Mouse (Mus musculus) embryonic facial prominence, embryonic 12.5 days (tissue): ENCODE data around the gene Gsc2. TPM values are rescaled to one million over a fixed set of nuclear protein-coding genes. Genes with fewer than 3 reads are reported as not detected.

Experiments used
- ATAC-seq: fragments of 200-750 bp; cut with Nextera tagmentation; 2 replicates; pipeline ENCODE4 v1.8.0; 2017; ENCODE audit not compliant: insufficient number of reproducible peaks, insufficient read depth, low FRiP score, low TSS enrichment
- H3K27ac ChIP-seq: fragments of 300-500 bp; sonication (generic); 2 replicates; pipeline ENCODE4 v1.5.1; 2016; ENCODE audit warnings: mild to moderate bottlenecking
- H3K27me3 ChIP-seq: fragments of 300-500 bp; sonication (generic); 2 replicates; pipeline ENCODE4 v1.6.1; 2016; ENCODE audit warnings: mild to moderate bottlenecking, moderate library complexity
- H3K36me3 ChIP-seq: fragments of 300-500 bp; sonication (generic); 2 replicates; pipeline ENCODE4 v1.6.1; 2016; ENCODE audit warnings: mild to moderate bottlenecking
- H3K4me1 ChIP-seq: fragments of 300-500 bp; sonication (generic); 2 replicates; pipeline ENCODE4 v1.6.1; 2016
- H3K4me2 ChIP-seq: fragments of 300-500 bp; sonication (generic); replicated peaks from 2 replicates; pipeline ENCODE4 v1.6.1; 2016; ENCODE audit warnings: mild to moderate bottlenecking, moderate library complexity
- H3K4me3 ChIP-seq: fragments of 300-500 bp; sonication (generic); 2 replicates; pipeline ENCODE4 v1.5.1; 2016; ENCODE audit warnings: mild to moderate bottlenecking
- H3K9ac ChIP-seq: fragments of 300-500 bp; sonication (generic); 2 replicates; pipeline ENCODE4 v1.6.1; 2016; ENCODE audit warnings: mild to moderate bottlenecking, moderate library complexity
- H3K9me3 ChIP-seq: fragments of 300-500 bp; sonication (generic); 2 replicates; pipeline ENCODE4 v1.6.1; 2016; ENCODE audit warnings: mild to moderate bottlenecking, moderate library complexity
- WGBS: fragments of 180-500 bp; shearing (Covaris S2); methylation state at CpG from one replicate; pipeline ENCODE4 v1.1.7; 2016; 5-methylcytosine and 5-hydroxymethylcytosine counted together
- polyA plus RNA-seq: library from polyadenylated mRNA; unstranded; fragments of >200 nt; fragmentation: Nextera tagmentation; extraction: Ambion mirVana; gene quantifications from 2 replicates; pipeline ENCODE4 v1.2.1, GENCODE M21; 2016

The Gsc2 gene
- polyA plus RNA-seq, 1 experiment from 2014 or later = not detected

DNA sequence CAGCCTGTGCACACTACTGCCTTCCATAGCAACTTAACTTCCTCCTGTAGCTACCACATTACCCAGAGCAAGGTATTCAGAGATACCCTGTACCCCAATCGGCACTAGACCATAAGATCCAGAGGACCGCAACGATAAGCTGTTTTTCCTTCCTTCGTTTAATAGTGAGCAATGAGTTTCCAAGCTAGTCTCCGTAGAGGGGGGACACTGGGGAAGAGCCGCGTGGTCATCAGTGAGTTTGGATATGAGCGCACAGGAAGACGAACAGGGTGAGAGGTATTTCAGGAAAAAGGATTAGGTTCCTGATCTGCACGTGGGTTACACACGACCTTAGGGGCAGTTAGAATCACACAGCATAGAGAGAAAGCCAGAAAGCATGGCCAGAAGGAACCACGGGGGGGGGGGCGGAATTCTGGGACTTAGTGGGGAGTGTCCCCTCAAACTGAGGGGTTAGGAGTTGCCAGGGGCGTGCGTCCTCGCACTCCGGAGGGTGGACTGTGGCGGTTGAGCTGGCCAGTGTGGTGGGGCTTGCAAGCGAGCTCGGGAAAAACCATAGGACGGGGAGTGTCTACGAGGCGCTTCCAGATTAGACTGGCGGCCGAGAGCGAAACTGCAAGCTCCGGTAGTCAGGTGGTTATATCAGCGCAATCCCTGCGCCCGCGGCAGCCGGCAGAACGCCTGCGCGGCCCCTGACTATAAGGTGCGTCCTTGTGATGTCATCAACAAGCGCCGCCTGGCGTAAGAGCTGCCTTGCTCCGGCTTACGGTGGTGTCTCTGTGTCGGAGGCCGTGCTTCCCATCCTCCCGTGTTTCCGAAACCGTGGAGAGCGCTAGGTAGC lies 6.7 kb upstream of the Gsc2 start:
- Histone ChIP-seq H3K9ac (peak overlapping the region; percentile 91), H3K4me3 (peak overlapping the region; percentile 58), H3K4me1 (peaks cover 14% of the 10 kb centered on the region), H3K27me3 (peaks cover 30% of the 10 kb centered on the region), H3K27ac (peak overlapping the region; percentile 80), H3K4me2 (peak overlapping the region; percentile 95), H3K9me3 (no peaks in the 10 kb centered on the region), H3K36me3 (peaks cover 13% of the 10 kb centered on the region; the same call in 1 of the 2 replicates)
- WGBS = 2% methylated on average over 47 of the region's 47 CpGs
- ATAC-seq = peak; percentile 92

GRCm38 (mm10) chr16:17920586-17920985 lies 5.7 kb upstream of the Gsc2 start:
- peaks cover 40% of the 10 kb centered on the region for H3K27me3 ChIP-seq
- H3K4me2 ChIP-seq = peak overlapping the region; percentile 95
- H3K36me3 ChIP-seq = peaks cover 7% of the 10 kb centered on the region; the same call in 1 of the 2 replicates
- no peak overlapping the region for H3K4me3 ChIP-seq
- WGBS = 10% methylated on average over 20 of the region's 20 CpGs
- H3K27ac ChIP-seq = no peak overlapping the region
- no peak for ATAC-seq
- no peaks in the 10 kb centered on the region for H3K9me3 ChIP-seq
- H3K9ac ChIP-seq = peak overlapping the region; percentile 91; the same call in 1 of the 2 replicates
- peaks cover 13% of the 10 kb centered on the region for H3K4me1 ChIP-seq

DNA sequence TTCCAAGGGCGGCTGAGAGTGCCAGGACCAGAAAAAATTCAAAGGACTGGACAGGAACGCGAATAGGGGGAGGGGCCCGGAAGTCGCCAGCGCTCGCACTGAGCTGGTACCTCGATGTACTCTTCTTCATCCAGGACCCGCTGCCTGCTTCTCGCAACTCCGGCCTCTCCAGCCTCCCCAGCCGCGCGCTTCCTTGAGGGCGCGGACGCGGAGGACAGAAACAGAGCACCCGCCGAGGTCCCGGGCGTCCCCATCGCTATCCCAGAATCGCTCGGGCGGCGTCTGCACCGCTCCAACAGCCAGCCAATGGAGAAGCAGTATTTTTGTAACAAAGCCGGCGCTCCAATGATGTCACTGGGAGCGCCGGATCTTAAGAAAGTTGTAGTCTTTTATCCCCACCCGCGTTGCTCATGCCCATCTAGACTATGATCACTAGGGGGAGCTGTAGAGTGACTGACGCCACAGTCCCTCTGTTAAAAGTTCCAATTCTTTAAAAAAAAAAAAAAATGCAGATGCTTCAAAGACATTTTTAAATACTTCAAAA lies 3.7 kb downstream of the Gsc2 start, which contains the start of gene Ess2:
Ess2 (minus strand) TSS at position 297 of the 544 bp plus-strand sequence.
- peaks cover 46% of the 10 kb centered on the region for H3K27me3 ChIP-seq
- H3K4me2 ChIP-seq = peak within 1 kb of the TSS; percentile 92
- H3K4me1 ChIP-seq = peaks cover 18% of the 10 kb centered on the region
- peaks cover 33% of the 10 kb centered on the region for H3K36me3 ChIP-seq
- WGBS = under 1% methylated on average over 35 of the region's 35 CpGs
- no peaks in the 10 kb centered on the region for H3K9me3 ChIP-seq
- H3K27ac ChIP-seq = 0 out of 2 replicates have a peak within 1 kb of the TSS, but pooled peaks have one; percentile 63
- peak within 1 kb of the TSS; percentile 74 for H3K9ac ChIP-seq
- ATAC-seq = peak; percentile 84
- H3K4me3 ChIP-seq = peak within 1 kb of the TSS; percentile 80

GRCm38 (mm10) chr16:17898462-17898861 lies 16.4 kb downstream of the Gsc2 start, which contains the start of the genes Dgcr2 and Tssk2:
TSS of gene Dgcr2 (minus strand) at chr16:17898562.
TSS of gene Tssk2 (plus strand) at chr16:17898637.
- Histone ChIP-seq H3K36me3 (peaks cover 53% of the 10 kb centered on the region), H3K27me3 (no peaks in the 10 kb centered on the region), H3K4me1 (no peaks in the 10 kb centered on the region), H3K4me2 (no peak within 1 kb of the TSS), H3K9ac (no peak within 1 kb of the TSS), H3K27ac (no peak within 1 kb of the TSS), H3K4me3 (no peak within 1 kb of the TSS), H3K9me3 (no peaks in the 10 kb centered on the region)
- no peak for ATAC-seq
- 93% methylated on average over 14 of the region's 14 CpGs for WGBS

- Histone ChIP-seq H3K4me3 (no peak overlapping the region), H3K9ac (no peak overlapping the region), H3K4me1 (0 out of 2 replicates have a peak, but pooled peaks cover 8% of the 10 kb centered on the region), H3K9me3 (no peaks in the 10 kb centered on the region), H3K4me2 (no peak overlapping the region), H3K27me3 (no peaks in the 10 kb centered on the region), H3K27ac (no peak overlapping the region), H3K36me3 (peaks cover 29% of the 10 kb centered on the region)
- ATAC-seq = no peak
These were observed 18.8 kb downstream of the Gsc2 start for GRCm38 (mm10) chr16:17896091-17896490.

GRCm38 (mm10) chr16:17893923-17894322 lies 20.9 kb downstream of the Gsc2 start, which contains the start of gene Tssk1:
TSS of gene Tssk1 (plus strand) at chr16:17894223.
- Histone ChIP-seq H3K9me3 (no peaks in the 10 kb centered on the region), H3K4me2 (no peak within 1 kb of the TSS), H3K27me3 (no peaks in the 10 kb centered on the region), H3K4me3 (no peak within 1 kb of the TSS), H3K36me3 (peaks cover 8% of the 10 kb centered on the region), H3K4me1 (peaks cover 19% of the 10 kb centered on the region), H3K9ac (no peak within 1 kb of the TSS), H3K27ac (no peak within 1 kb of the TSS)
- 73% methylated on average over 2 of the region's 2 CpGs for WGBS
- no peak for ATAC-seq

DNA sequence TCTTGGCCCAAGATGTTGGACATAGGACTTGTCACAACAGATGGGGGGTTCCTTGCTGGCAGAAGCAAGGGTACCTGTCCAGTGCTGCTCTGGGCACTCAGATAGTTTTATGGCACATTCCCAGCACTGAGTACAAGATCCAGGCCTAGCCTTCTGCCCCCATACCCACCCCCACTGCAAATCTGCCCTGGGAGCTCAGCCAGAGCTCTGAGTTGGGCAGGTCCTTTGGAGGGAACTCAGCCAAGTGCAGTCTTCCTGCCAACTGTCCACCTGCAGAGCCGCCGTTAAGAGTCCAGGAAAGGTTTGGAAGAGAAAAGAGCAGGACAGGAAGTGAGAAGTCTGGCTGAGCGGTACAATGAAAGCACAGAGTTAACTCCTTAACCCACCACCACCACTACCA lies 22.3 kb downstream of the Gsc2 start:
- Histone ChIP-seq H3K27ac (no peak overlapping the region), H3K9me3 (no peaks in the 10 kb centered on the region), H3K4me3 (no peak overlapping the region), H3K36me3 (no peaks in the 10 kb centered on the region), H3K27me3 (no peaks in the 10 kb centered on the region), H3K9ac (no peak overlapping the region), H3K4me1 (peaks cover 19% of the 10 kb centered on the region), H3K4me2 (no peak overlapping the region)
- WGBS = 81% methylated on average over 3 of the region's 3 CpGs
- ATAC-seq = no peak

GRCm38 (mm10) chr16:17891567-17891959 lies 23.3 kb downstream of the Gsc2 start, which contains the start of gene Gm20518:
TSS of gene Gm20518 (minus strand) at chr16:17891671.
- H3K4me1 ChIP-seq = peaks cover 19% of the 10 kb centered on the region
- peak within 1 kb of the TSS; percentile 85 for H3K4me2 ChIP-seq
- WGBS = under 1% methylated on average over 37 of the region's 38 CpGs

GRCm38 (mm10) chr16:17890917-17891566 lies 23.8 kb downstream of the Gsc2 start:
- no peaks in the 10 kb centered on the region for H3K9me3 ChIP-seq
- ATAC-seq = peak; percentile 59
- peak overlapping the region; percentile 97 for H3K4me3 ChIP-seq
- under 1% methylated on average over 44 of the region's 44 CpGs for WGBS
- H3K27ac ChIP-seq = peak overlapping the region; percentile 95
- H3K4me1 ChIP-seq = peaks cover 19% of the 10 kb centered on the region
- peak overlapping the region; percentile 85 for H3K4me2 ChIP-seq
- peak overlapping the region; percentile 98 for H3K9ac ChIP-seq
- H3K36me3 ChIP-seq = no peaks in the 10 kb centered on the region
- no peaks in the 10 kb centered on the region for H3K27me3 ChIP-seq

More at GRCm38 (mm10) chr16:17891567-17891959, 23.3 kb downstream of the Gsc2 start, which contains the start of gene Gm20518:
- Histone ChIP-seq H3K36me3 (no peaks in the 10 kb centered on the region), H3K9ac (peak within 1 kb of the TSS; percentile 98), H3K4me3 (peak within 1 kb of the TSS; percentile 97), H3K27ac (peak within 1 kb of the TSS; percentile 95), H3K9me3 (no peaks in the 10 kb centered on the region), H3K27me3 (no peaks in the 10 kb centered on the region)
- peak; percentile 96 for ATAC-seq

DNA sequence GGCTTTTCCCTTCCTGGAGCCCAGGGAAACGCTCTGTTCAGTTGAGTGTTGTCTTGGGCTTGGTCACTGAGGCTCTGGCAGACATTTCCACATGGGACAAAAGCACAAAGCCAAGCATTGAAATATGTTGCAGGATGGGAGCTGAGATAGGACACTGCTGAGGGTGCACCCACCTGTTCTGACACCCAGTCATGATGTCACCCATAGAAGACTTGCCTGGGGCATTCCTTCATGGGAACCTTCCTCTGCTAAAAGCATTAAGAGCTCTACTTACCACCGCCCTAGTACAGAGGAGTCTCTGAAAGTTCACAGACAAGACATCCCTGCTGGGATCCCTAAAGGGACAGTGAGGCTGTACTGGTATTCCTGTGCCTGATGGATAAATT lies 24.5 kb downstream of the Gsc2 start:
- peak overlapping the region; percentile 98 for H3K9ac ChIP-seq
- no peak overlapping the region for H3K27ac ChIP-seq
- H3K36me3 ChIP-seq = no peaks in the 10 kb centered on the region
- WGBS = 47% methylated on average over 2 of the region's 2 CpGs
- no peaks in the 10 kb centered on the region for H3K27me3 ChIP-seq
- no peaks in the 10 kb centered on the region for H3K9me3 ChIP-seq
- ATAC-seq = no peak
- H3K4me3 ChIP-seq = peak overlapping the region; percentile 97
- peaks cover 19% of the 10 kb centered on the region for H3K4me1 ChIP-seq
- peak overlapping the region; percentile 85 for H3K4me2 ChIP-seq

- WGBS = 84% methylated on average over 6 of the region's 6 CpGs
- peak overlapping the region; percentile 85 for H3K4me2 ChIP-seq
- ATAC-seq = no peak
- no peaks in the 10 kb centered on the region for H3K27me3 ChIP-seq
- no peak overlapping the region for H3K27ac ChIP-seq
- H3K36me3 ChIP-seq = no peaks in the 10 kb centered on the region; the same call in 1 of the 2 replicates
- H3K9me3 ChIP-seq = no peaks in the 10 kb centered on the region
- H3K4me3 ChIP-seq = peak overlapping the region; percentile 97
- peak overlapping the region; percentile 98; the same call in 1 of the 2 replicates for H3K9ac ChIP-seq
- H3K4me1 ChIP-seq = peaks cover 19% of the 10 kb centered on the region
These were observed 25.0 kb downstream of the Gsc2 start for GRCm38 (mm10) chr16:17889689-17890341.
